Mouse (Mus musculus): ENCODE results near the gene Klk1. TPM values are rescaled to one million over a fixed set of nuclear protein-coding genes. Genes with fewer than 3 reads are reported as not detected.

Klk1 gene
- not detected in 2 replicates for polyA plus RNA-seq (2015; fragmentation: Nextera tagmentation; extraction: Ambion mirVana)

DNA sequence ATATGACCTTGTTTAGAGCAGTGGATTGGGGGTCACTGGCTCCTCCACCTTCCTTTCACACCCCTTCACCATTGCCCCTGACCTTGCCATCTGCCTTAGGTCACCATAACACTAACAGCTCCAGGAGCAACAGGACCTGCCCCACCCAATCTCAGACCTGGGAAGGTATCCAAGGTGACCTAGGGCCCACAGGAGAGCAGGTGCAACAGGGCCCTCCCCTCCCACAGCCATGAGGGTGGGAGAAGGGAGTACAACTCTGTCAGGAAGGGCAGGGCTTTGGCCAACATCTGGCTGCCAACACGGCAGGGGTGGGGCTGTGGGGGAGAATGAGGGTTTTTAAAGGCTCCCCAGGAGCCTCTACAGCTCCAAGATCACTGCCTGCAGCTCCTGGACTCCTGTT, at the start of gene Klk1:
Gene Klk1 (plus strand): TSS at position 285 of the 400 bp plus-strand sequence.

DNA sequence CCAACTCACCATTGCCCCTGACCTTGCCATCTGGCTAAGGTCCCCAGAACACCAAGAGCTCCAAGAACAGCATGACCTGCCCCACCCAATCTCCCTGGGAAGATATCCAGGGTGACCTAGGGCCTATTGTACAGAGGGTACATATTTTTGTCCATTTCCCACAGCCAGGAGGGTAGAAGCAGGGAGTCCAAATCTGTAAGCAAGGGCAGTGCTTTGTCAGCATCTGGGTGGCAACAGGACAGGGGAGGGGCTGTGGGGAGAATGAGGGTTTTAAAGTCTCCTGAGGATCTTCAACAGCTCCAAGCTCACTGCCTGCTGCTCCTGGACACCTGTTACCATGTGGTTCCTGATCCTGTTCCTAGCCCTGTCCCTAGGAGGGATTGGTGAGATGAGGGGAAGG, 37.2 kb upstream of the Klk1 start, which contains the start of gene Klk1b24:
Gene Klk1b24 (plus strand): TSS at position 301 of the 400 bp plus-strand sequence.

DNA sequence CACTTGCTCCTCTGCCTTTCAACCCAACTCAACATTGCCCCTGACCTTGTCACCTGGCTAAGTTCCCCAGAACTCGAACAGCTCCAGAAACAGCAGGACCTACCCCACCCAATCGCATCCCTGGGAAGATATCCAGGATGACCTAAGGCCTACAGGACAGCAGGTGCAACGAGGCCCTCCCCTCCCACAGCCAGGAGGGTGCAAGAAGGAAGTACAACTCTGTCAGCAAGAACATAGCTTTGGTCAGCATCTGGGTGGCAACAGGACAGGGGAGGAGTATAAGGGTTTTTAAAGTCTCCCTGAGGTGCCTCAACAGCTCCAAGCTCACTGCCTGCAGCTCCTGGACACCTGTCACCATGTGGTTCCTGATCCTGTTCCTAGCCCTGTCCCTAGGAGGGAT, 27.3 kb upstream of the Klk1 start, which contains the start of gene Klk1b3:
Gene Klk1b3 (plus strand): TSS at position 301 of the 400 bp plus-strand sequence.

DNA sequence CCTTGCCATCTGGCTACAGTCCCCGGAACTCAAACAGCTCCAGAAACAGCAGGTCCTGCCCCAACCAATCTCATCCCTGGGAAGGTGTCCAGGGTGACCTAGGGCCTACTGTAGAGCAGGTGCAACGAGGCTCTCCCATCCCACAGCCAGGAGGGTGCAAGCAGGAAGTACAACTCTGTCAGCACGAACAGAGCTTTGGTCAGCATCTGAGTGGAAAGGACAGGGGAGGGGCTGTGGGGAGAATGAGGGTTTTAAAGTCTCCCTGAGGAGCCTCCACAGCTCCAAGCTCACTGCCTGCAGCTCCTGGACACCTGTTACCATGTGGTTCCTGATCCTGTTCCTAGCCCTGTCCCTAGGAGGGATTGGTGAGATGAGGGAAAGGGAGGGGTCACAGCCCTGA, 18.0 kb upstream of the Klk1 start, which contains the start of gene Klk1b4:
Gene Klk1b4 (plus strand): TSS at position 301 of the 400 bp plus-strand sequence.

DNA sequence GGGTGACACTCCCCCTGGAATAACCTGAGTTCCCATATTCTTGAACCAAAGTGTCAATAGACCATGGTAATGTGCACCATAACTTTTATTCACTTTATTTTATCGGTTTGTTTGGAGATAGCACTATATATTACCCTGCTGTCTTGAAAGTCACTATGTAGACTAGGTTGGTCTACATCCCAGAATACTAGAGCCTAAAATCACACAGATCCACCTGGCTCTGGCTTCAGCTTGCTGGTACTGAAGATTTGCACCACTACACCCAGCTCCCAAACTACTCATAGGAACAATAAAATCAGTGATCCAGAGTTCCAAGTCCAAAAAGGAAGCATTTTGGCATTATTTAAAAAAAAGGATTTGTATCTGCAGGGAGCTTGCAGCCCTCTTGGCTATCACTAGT, 9.5 kb upstream of the Klk1 start, which contains the start of gene Klk1b5:
Gene Klk1b5 (plus strand): TSS at position 301 of the 400 bp plus-strand sequence.

GRCm38 (mm10) chr7:44235909-44236308, 10.7 kb downstream of the Klk1 start, which contains the start of gene Gm36864:
TSS of gene Gm36864 (plus strand) at chr7:44236177.

DNA sequence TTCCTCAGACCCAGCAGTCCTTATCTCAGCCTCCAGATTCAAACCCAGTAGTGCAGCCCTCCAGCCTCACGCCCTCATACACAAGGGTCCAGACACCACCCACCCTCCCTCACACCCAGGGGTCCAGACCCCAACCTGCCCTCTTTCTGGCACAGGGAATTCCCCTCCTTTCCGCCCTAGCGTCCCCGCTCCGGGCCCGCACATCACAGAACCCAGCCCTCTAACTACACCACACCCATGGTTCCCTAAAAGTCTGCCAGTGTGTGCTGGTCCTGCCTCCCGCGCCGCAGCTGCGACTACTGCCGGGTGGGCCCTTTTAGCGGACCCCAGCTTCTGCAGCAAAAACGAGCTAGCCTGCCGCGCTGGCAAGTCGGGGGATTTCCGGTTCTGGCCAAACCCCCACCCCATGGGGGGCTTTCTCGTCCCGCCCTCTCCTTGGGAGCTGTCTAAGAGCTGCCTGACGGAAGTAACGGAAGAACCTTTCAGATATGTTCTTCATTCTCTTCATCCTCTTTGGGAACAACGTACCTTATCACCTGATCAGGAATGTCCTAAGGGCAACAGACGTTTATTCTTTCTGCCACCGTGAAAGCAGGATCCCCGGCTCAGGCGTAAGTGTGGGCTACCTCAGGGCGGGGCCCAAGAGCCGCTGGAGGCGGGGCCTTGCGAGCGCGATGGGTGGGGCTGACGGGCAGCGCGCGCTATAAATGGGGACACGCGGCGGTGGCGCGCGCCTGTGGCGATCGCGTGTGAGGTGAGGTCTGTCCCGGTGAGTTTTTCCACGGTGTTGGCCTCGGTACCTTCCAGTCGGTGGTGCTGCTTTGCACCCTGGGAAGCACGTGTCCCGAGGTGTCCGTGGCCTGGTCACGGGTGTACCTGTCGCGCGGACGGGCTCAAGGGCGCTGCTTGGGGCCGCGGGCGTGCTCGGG, 21.2 kb downstream of the Klk1 start, which contains the start of the genes 1700028J19Rik and 2410002F23Rik:
Gene 1700028J19Rik (minus strand): TSS at position 641 of the 929 bp plus-strand sequence.
Gene 2410002F23Rik (plus strand): TSS at position 668 of the 929 bp plus-strand sequence.

DNA sequence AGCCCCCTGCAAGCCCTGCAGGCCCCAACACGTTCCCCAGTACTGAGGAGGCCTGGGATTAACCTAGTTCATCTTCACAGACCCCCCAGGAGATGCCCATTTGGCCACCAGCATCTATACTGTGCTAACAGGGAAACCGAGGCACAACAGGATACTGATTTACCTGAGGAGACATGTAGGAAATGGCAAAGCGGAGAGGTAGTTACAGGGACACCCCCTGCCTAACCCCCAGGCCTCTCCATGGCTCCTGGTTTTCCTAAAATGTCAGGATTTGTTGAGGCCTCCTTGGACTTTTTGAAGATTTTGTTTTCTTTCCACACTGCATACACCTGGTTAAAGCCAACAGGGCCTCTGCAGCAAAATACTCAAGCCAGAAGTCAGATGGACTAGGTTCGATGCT, 32.1 kb downstream of the Klk1 start, which contains the start of gene Acp4:
Gene Acp4 (minus strand): TSS at position 101 of the 400 bp plus-strand sequence.

DNA sequence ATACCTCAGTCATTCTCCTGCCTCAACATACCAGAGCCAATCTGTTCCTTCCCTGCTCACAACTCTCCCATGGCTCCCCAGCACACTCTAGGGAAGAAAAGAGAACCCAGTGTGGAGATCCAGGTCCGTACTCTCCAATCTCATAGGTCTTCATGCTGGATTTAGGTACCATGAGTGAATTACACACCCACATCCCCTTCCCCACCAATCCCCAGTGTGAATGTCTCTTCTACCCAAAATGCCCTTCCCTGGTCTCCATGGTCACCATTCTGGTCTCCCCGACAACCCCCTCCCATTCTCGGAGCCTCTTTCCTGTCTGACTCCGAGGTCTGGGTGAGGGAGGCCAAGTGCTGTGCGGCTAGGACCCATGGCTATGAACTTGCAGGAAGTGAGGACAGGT, 36.0 kb downstream of the Klk1 start, which contains the start of gene Gm15517:
Gene Gm15517 (plus strand): TSS at position 301 of the 400 bp plus-strand sequence.

Other genes starting within 250 kb of the Klk1 start
- not detected in 2 replicates for gene Klk1b9, start 249.3 kb upstream of the Klk1 start, polyA plus RNA-seq (2015; fragmentation: Nextera tagmentation; extraction: Ambion mirVana)
- gene Klk1b11, start 229.5 kb upstream of the Klk1 start, polyA plus RNA-seq (2015; fragmentation: Nextera tagmentation; extraction: Ambion mirVana): not detected in 2 replicates
- gene Klk1b26, start 213.2 kb upstream of the Klk1 start, polyA plus RNA-seq (2015; fragmentation: Nextera tagmentation; extraction: Ambion mirVana): not detected in 2 replicates
- not detected in 2 replicates for gene Klk1b27, start 173.1 kb upstream of the Klk1 start, polyA plus RNA-seq (2015; fragmentation: Nextera tagmentation; extraction: Ambion mirVana)
- gene Klk1b21, start 123.0 kb upstream of the Klk1 start, polyA plus RNA-seq (2015; fragmentation: Nextera tagmentation; extraction: Ambion mirVana): not detected in 2 replicates
- not detected in 2 replicates for gene Klk1b22, start 112.7 kb upstream of the Klk1 start, polyA plus RNA-seq (2015; fragmentation: Nextera tagmentation; extraction: Ambion mirVana)
- not detected in 2 replicates for gene Klk1b16, start 88.6 kb upstream of the Klk1 start, polyA plus RNA-seq (2015; fragmentation: Nextera tagmentation; extraction: Ambion mirVana)
- gene Klk1b24, start 37.1 kb upstream of the Klk1 start, polyA plus RNA-seq (2015; fragmentation: Nextera tagmentation; extraction: Ambion mirVana): not detected in 2 replicates
- gene Klk1b3, start 27.2 kb upstream of the Klk1 start, polyA plus RNA-seq (2015; fragmentation: Nextera tagmentation; extraction: Ambion mirVana): not detected in 2 replicates
- not detected in 2 replicates for gene Klk1b4, start 17.9 kb upstream of the Klk1 start, polyA plus RNA-seq (2015; fragmentation: Nextera tagmentation; extraction: Ambion mirVana)
- gene Klk1b5, start 9.4 kb upstream of the Klk1 start, polyA plus RNA-seq (2015; fragmentation: Nextera tagmentation; extraction: Ambion mirVana): not detected in 2 replicates
- gene Gm36864, start 10.8 kb downstream of the Klk1 start, polyA plus RNA-seq (2015; fragmentation: Nextera tagmentation; extraction: Ambion mirVana): not detected in 2 replicates
- gene 1700028J19Rik, start 21.3 kb downstream of the Klk1 start, polyA plus RNA-seq (2015; fragmentation: Nextera tagmentation; extraction: Ambion mirVana): 0.71 and 1.4 TPM in 2 replicates
- gene 2410002F23Rik, start 21.4 kb downstream of the Klk1 start, polyA plus RNA-seq (2015; fragmentation: Nextera tagmentation; extraction: Ambion mirVana): 55.7 and 58.6 TPM in 2 replicates
- gene Acp4, start 32.0 kb downstream of the Klk1 start, polyA plus RNA-seq (2015; fragmentation: Nextera tagmentation; extraction: Ambion mirVana): not detected in 2 replicates
- gene Gm15517, start 36.1 kb downstream of the Klk1 start, polyA plus RNA-seq (2015; fragmentation: Nextera tagmentation; extraction: Ambion mirVana): not detected in 2 replicates
- 13.6 and 16.2 TPM in 2 replicates for gene Clec11a, start 81.5 kb downstream of the Klk1 start, polyA plus RNA-seq (2015; fragmentation: Nextera tagmentation; extraction: Ambion mirVana)
- gene Shank1, start 84.9 kb downstream of the Klk1 start, polyA plus RNA-seq (2015; fragmentation: Nextera tagmentation; extraction: Ambion mirVana): 1.1 and 1.2 TPM in 2 replicates
- gene Syt3, start 158.7 kb downstream of the Klk1 start, polyA plus RNA-seq (2015; fragmentation: Nextera tagmentation; extraction: Ambion mirVana): 0.48 and 0.58 TPM in 2 replicates
- gene 1700008O03Rik, start 160.5 kb downstream of the Klk1 start, polyA plus RNA-seq (2015; fragmentation: Nextera tagmentation; extraction: Ambion mirVana): 0.60 and 0.81 TPM in 2 replicates
- 0.13 and 0.26 TPM in 2 replicates for gene Lrrc4b, start 203.7 kb downstream of the Klk1 start, polyA plus RNA-seq (2015; fragmentation: Nextera tagmentation; extraction: Ambion mirVana)
- 0.27 TPM in 1 of 2 replicates, not detected in the other for gene Aspdh, start 240.0 kb downstream of the Klk1 start, polyA plus RNA-seq (2015; fragmentation: Nextera tagmentation; extraction: Ambion mirVana)
- 51.6 and 59.9 TPM in 2 replicates for gene Josd2, start 242.6 kb downstream of the Klk1 start, polyA plus RNA-seq (2015; fragmentation: Nextera tagmentation; extraction: Ambion mirVana)